Mouse (Mus musculus) embryonic facial prominence, embryonic 14.5 days (tissue): ENCODE results near the gene Swsap1. TPM values are rescaled to one million over a fixed set of nuclear protein-coding genes. Genes with fewer than 3 reads are reported as not detected.

ENCODE experiments used
- ATAC-seq: fragments of 200-750 bp; cut with Nextera tagmentation; 2 replicates; pipeline ENCODE4 v1.8.0; 2017; ENCODE audit warnings: low read depth, moderate number of reproducible peaks, moderate TSS enrichment
- DNase-seq: peaks from one replicate; pipeline ENCODE4 v3.0.0-alpha.2; 2015; ENCODE audit warnings: low spot score
- H3K27ac ChIP-seq: fragments of 300-500 bp; sonication (generic); replicated peaks from 2 replicates; pipeline ENCODE4 v1.5.1; 2014; ENCODE audit warnings: low read depth, mild to moderate bottlenecking, low read length, moderate library complexity
- H3K27me3 ChIP-seq: fragments of 300-500 bp; sonication (generic); replicated peaks from 2 replicates; pipeline ENCODE4 v1.6.1; 2014; ENCODE audit warnings: low read length; ENCODE audit not compliant: control insufficient read depth, insufficient read depth
- H3K36me3 ChIP-seq: fragments of 300-500 bp; sonication (generic); 2 replicates; pipeline ENCODE4 v1.6.1; 2014; ENCODE audit warnings: low read length, mixed read lengths; ENCODE audit not compliant: control insufficient read depth, insufficient read depth
- H3K4me1 ChIP-seq: fragments of 300-500 bp; sonication (generic); 2 replicates; pipeline ENCODE4 v1.6.1; 2014; ENCODE audit warnings: antibody characterized with exemption, low read length; ENCODE audit not compliant: control insufficient read depth, insufficient read depth
- H3K4me2 ChIP-seq: fragments of 300-500 bp; sonication (generic); 2 replicates; pipeline ENCODE4 v1.6.1; 2014; ENCODE audit warnings: low read depth, mild to moderate bottlenecking, low read length, moderate library complexity, mixed read lengths
- H3K4me3 ChIP-seq: fragments of 300-500 bp; sonication (generic); 2 replicates; pipeline ENCODE4 v1.5.1; 2014; ENCODE audit warnings: low read depth, mild to moderate bottlenecking, low read length
- H3K9ac ChIP-seq: fragments of 300-500 bp; sonication (generic); 2 replicates; pipeline ENCODE4 v1.6.1; 2014; ENCODE audit warnings: low read depth, mild to moderate bottlenecking, low read length, moderate library complexity, mixed read lengths
- H3K9me3 ChIP-seq: fragments of 300-500 bp; sonication (generic); 2 replicates; pipeline ENCODE4 v1.6.1; 2016; ENCODE audit warnings: low read length; ENCODE audit not compliant: control insufficient read depth
- WGBS: fragments of 180-500 bp; shearing (Covaris S2); extraction: QIAGEN DNeasy Blood & Tissue Kit; methylation state at CpG from one replicate; pipeline ENCODE4 v1.1.7; 2014; 5-methylcytosine and 5-hydroxymethylcytosine counted together
- polyA plus RNA-seq: library from polyadenylated mRNA; unstranded; fragments of >200 nt; fragmentation: Nextera tagmentation; extraction: Ambion mirVana; gene quantifications from 2 replicates; pipeline ENCODE4 v1.2.1, GENCODE M21; 2014

Gene Swsap1
- polyA plus RNA-seq, 1 experiment from 2014 or later, result 9.5 TPM

GRCm38 (mm10) chr9:21943638-21944037 lies 11.9 kb upstream of the Swsap1 start:
- Histone ChIP-seq H3K36me3 (0 out of 2 replicates have a peak, but pooled peaks cover 3% of the 10 kb centered on the region), H3K27me3 (peaks cover 3% of the 10 kb centered on the region; the same call in 1 of the 2 replicates), H3K27ac (no peak overlapping the region), H3K9ac (no peak overlapping the region), H3K4me3 (no peak overlapping the region), H3K9me3 (no peaks in the 10 kb centered on the region), H3K4me2 (no peak overlapping the region), H3K4me1 (no peaks in the 10 kb centered on the region)
- ATAC-seq (no peak), DNase-seq (no peak)
- WGBS, result 52% methylated on average over 11 of the region's 12 CpGs

- WGBS, result 22% methylated on average over 23 of the region's 23 CpGs
- no peak overlapping the region for H3K4me2 ChIP-seq
- 0 out of 2 replicates have a peak, but pooled peaks cover 3% of the 10 kb centered on the region for H3K36me3 ChIP-seq
- peaks cover 3% of the 10 kb centered on the region; the same call in 1 of the 2 replicates for H3K27me3 ChIP-seq
- ATAC-seq (no peak), DNase-seq (no peak)
- H3K4me1 ChIP-seq, result no peaks in the 10 kb centered on the region
- H3K9ac ChIP-seq, result no peak overlapping the region
- H3K9me3 ChIP-seq, result no peaks in the 10 kb centered on the region
- no peak overlapping the region for H3K27ac ChIP-seq
- H3K4me3 ChIP-seq, result no peak overlapping the region
These were observed 11.3 kb upstream of the Swsap1 start for GRCm38 (mm10) chr9:21944267-21944666.

GRCm38 (mm10) chr9:21947540-21948130 lies 7.9 kb upstream of the Swsap1 start:
- peaks cover 3% of the 10 kb centered on the region; the same call in 1 of the 2 replicates for H3K27me3 ChIP-seq
- no peak overlapping the region for H3K27ac ChIP-seq
- WGBS, result 8% methylated on average over 8 of the region's 28 CpGs
- no peak overlapping the region for H3K4me3 ChIP-seq
- no peaks in the 10 kb centered on the region for H3K4me1 ChIP-seq
- no peak overlapping the region for H3K9ac ChIP-seq
- 0 out of 2 replicates have a peak, but pooled peaks cover 3% of the 10 kb centered on the region for H3K36me3 ChIP-seq
- no peaks in the 10 kb centered on the region for H3K9me3 ChIP-seq
- ATAC-seq, result no peak
- H3K4me2 ChIP-seq, result no peak overlapping the region
- DNase-seq, result no peak

- DNase-seq (no peak), ATAC-seq (no peak)
- no peak overlapping the region for H3K9ac ChIP-seq
- peaks cover 3% of the 10 kb centered on the region; the same call in 1 of the 2 replicates for H3K27me3 ChIP-seq
- 0 out of 2 replicates have a peak, but pooled peaks cover 3% of the 10 kb centered on the region for H3K36me3 ChIP-seq
- 55% methylated on average over 8 of the region's 8 CpGs for WGBS
- H3K9me3 ChIP-seq, result no peaks in the 10 kb centered on the region
- no peaks in the 10 kb centered on the region for H3K4me1 ChIP-seq
- H3K4me2 ChIP-seq, result no peak overlapping the region
- H3K27ac ChIP-seq, result no peak overlapping the region
- H3K4me3 ChIP-seq, result no peak overlapping the region
These were observed 7.4 kb upstream of the Swsap1 start for GRCm38 (mm10) chr9:21948146-21948545.

GRCm38 (mm10) chr9:21948790-21949189 lies 6.8 kb upstream of the Swsap1 start:
- ATAC-seq (no peak), DNase-seq (no peak)
- WGBS, result 69% methylated on average over 6 of the region's 6 CpGs
- H3K9ac ChIP-seq, result no peak overlapping the region
- 0 out of 2 replicates have a peak, but pooled peaks cover 3% of the 10 kb centered on the region for H3K36me3 ChIP-seq
- H3K27me3 ChIP-seq, result peaks cover 3% of the 10 kb centered on the region; the same call in 1 of the 2 replicates
- no peaks in the 10 kb centered on the region for H3K4me1 ChIP-seq
- no peak overlapping the region for H3K4me3 ChIP-seq
- H3K4me2 ChIP-seq, result no peak overlapping the region
- no peaks in the 10 kb centered on the region for H3K9me3 ChIP-seq
- H3K27ac ChIP-seq, result no peak overlapping the region

- H3K9me3 ChIP-seq, result no peaks in the 10 kb centered on the region
- no peak for DNase-seq
- no peak overlapping the region for H3K27ac ChIP-seq
- no peak for ATAC-seq
- no peak overlapping the region for H3K4me2 ChIP-seq
- 15% methylated on average over 11 of the region's 11 CpGs for WGBS
- H3K36me3 ChIP-seq, result 0 out of 2 replicates have a peak, but pooled peaks cover 3% of the 10 kb centered on the region
- no peaks in the 10 kb centered on the region for H3K4me1 ChIP-seq
- H3K27me3 ChIP-seq, result peaks cover 3% of the 10 kb centered on the region; the same call in 1 of the 2 replicates
- no peak overlapping the region for H3K9ac ChIP-seq
- H3K4me3 ChIP-seq, result no peak overlapping the region
These were observed 5.2 kb upstream of the Swsap1 start for GRCm38 (mm10) chr9:21950322-21950721.

- Histone ChIP-seq H3K9me3 (no peaks in the 10 kb centered on the region), H3K4me2 (no peak overlapping the region), H3K4me1 (peaks cover 5% of the 10 kb centered on the region; the same call in 1 of the 2 replicates), H3K27me3 (0 out of 2 replicates have a peak, but pooled peaks cover 3% of the 10 kb centered on the region), H3K27ac (no peak overlapping the region), H3K4me3 (no peak overlapping the region), H3K36me3 (0 out of 2 replicates have a peak, but pooled peaks cover 3% of the 10 kb centered on the region), H3K9ac (no peak overlapping the region)
- ATAC-seq, result no peak
- DNase-seq, result no peak
- 78% methylated on average over 3 of the region's 3 CpGs for WGBS
These were observed 3.6 kb upstream of the Swsap1 start for GRCm38 (mm10) chr9:21951977-21952376.

GRCm38 (mm10) chr9:21953600-21953999 lies 2.0 kb upstream of the Swsap1 start:
- no peak for ATAC-seq
- H3K27ac ChIP-seq, result no peak overlapping the region

GRCm38 (mm10) chr9:21954635-21955034 lies 920 bp upstream of the Swsap1 start:
- Histone ChIP-seq H3K4me2 (peak overlapping the region; percentile 60), H3K4me3 (no peak overlapping the region), H3K4me1 (peaks cover 5% of the 10 kb centered on the region; the same call in 1 of the 2 replicates), H3K9me3 (no peaks in the 10 kb centered on the region), H3K36me3 (no peaks in the 10 kb centered on the region), H3K9ac (no peak overlapping the region), H3K27me3 (peaks cover 4% of the 10 kb centered on the region; the same call in 1 of the 2 replicates), H3K27ac (no peak overlapping the region)
- DNase-seq, result no peak
- no peak for ATAC-seq
- 78% methylated on average over 3 of the region's 3 CpGs for WGBS

More at GRCm38 (mm10) chr9:21953600-21953999, 2.0 kb upstream of the Swsap1 start:
- WGBS, result 27% methylated on average over 3 of the region's 3 CpGs
- Histone ChIP-seq H3K4me3 (no peak overlapping the region), H3K4me2 (no peak overlapping the region), H3K9ac (no peak overlapping the region), H3K4me1 (peaks cover 5% of the 10 kb centered on the region; the same call in 1 of the 2 replicates), H3K27me3 (no peaks in the 10 kb centered on the region), H3K9me3 (no peaks in the 10 kb centered on the region), H3K36me3 (no peaks in the 10 kb centered on the region)
- DNase-seq, result no peak
